Mouse (Mus musculus) frontal cortex, postnatal 14 days (tissue): ENCODE results near the gene Hyou1.
"Not testable (repeated sequence)": the region's sequence is repeated elsewhere in the genome, so short reads cannot be mapped to it uniquely, and the experiment has no call there.

Experiments
- DNase-seq, 2 experiments: peaks; one replicate each; pipeline ENCODE4 v3.0.0; 2022; ENCODE audit warnings: low spot score in 2 of 2

The Hyou1 gene

DNA sequence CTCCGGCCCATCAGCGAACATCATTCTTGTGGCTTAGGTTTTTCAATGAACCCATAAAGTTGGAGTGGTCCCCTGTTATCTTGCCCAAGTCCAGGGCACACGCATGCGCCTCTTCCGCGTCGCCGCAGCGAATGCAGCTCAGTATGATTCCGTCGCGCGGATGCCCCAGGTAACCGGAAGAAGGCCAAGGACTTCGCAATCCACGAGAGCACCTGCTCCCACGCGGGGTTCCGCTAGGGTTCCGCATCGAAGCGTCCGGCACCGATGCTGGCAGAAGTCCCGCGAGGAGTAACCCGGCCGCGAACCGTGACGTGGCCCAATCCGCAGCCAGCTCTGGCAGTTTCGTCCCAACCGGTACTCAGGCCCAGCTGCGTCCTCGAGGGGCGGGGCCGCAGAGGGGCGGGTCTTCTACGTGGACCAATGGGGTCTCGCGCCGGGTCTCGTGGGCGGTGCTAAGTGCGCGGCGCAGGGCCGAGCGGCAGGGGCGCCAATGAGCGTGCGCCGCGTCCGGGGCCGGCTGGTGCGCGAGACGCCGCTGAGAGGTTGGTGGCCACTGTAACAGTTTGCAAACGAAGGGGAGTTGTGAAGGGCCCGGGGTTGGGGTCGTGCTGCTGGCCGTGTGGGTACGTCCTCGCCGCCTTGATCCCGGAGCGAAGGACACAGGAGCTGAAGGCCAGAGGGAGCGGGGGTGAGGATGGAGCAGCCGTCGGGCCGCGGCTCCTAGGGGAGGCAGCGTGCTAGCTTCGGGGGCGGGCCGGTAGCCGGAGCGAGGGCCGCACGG is at the start of gene Hyou1:
Gene Hyou1 (plus strand): TSS at position 437 of the 781 bp plus-strand sequence.
- peak; percentile 98 to 99 for DNase-seq

DNA sequence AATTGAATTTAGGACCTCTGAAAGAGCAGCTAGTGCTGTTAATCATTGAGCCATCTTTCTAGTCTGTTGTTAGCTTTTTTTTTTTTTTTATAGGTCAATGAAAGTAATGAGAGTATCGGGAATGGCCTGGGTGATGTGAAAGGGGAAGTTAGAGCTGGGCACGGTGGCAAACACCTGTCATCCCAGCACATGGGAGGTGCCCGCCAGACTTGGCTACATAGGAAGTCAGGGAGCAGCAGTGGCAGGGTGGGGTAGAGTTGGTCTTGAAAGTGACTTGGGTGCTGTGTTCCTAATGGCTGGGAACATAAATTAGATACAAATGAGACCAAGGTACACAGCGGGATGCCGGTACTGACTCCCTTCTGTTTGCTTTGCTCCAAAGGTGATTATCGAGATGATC is 48.6 kb upstream of the Hyou1 start:
- DNase-seq: no peak

DNA sequence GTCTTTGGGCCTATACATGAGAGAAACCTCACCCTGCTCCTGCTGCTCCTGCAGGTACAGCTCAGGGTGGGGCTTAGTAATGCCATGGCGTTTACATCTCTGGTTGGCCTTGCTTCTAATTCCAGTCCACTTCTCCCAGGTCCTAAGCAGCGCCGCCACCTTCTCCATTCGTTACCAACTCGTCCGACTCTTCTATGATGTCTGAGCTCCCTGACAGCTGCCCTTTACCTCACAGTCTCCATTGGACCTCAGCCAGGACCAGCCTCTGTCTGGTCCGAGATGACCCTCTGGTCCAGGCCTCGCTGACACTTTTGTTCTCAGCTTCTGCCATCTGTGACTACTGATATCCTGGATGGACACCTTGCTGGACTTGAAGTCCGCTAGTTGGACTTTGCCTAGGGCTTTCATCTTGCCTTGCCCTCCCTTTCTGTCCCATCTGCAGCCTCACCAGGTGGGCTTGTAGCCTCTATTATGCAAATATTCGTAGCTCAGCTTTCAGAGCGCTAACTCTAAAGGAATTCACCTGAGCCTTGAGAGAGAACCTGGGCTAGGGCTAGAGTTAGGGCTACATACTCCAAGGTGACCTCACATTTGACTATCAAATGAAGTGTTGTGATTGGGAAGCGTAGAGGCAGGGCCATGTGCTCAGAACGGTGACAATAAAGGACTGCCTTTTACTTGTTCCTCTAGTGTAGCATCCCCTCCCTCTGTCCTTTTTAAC is 46.2 kb upstream of the Hyou1 start:
- DNase-seq: no peak

DNA sequence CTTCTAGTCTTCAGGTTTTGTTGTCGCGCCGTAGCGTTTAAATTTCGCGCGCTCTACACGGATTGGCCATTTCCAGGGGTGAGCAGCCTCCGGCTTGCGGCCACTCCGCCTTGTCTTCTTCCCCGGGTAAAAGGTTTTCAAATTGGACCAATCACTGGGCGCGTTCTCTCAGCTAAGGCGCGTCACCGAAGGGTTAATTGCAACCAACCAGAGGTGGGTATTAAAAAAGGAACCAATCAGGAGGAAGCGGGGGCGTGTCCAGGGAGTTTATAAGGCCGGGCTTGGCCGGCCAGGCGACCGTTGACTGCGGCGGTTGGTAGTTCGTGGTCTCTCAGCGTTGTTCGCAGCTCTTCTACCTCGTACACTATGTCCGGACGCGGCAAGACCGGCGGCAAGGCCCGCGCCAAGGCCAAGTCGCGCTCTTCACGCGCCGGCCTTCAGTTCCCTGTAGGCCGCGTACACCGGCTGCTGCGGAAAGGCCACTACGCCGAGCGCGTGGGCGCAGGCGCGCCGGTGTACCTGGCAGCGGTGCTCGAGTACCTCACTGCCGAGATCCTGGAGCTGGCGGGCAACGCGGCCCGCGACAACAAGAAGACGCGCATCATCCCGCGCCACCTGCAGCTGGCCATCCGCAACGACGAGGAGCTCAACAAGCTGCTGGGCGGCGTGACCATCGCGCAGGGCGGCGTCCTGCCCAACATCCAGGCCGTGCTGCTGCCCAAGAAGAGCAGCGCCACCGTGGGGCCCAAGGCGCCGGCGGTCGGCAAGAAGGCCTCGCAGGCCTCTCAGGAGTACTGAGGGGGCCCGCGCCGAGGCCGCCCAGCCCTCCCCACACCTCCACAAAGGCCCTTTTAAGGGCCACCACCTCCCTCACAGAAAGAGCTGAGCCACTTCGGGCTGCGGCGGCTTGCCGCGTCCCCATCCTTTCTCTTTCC is 44.6 kb upstream of the Hyou1 start, which contains the start of gene H2afx:
Gene H2afx (plus strand): TSS at position 299 of the 935 bp plus-strand sequence.
- DNase-seq: peak; percentile 99

DNA sequence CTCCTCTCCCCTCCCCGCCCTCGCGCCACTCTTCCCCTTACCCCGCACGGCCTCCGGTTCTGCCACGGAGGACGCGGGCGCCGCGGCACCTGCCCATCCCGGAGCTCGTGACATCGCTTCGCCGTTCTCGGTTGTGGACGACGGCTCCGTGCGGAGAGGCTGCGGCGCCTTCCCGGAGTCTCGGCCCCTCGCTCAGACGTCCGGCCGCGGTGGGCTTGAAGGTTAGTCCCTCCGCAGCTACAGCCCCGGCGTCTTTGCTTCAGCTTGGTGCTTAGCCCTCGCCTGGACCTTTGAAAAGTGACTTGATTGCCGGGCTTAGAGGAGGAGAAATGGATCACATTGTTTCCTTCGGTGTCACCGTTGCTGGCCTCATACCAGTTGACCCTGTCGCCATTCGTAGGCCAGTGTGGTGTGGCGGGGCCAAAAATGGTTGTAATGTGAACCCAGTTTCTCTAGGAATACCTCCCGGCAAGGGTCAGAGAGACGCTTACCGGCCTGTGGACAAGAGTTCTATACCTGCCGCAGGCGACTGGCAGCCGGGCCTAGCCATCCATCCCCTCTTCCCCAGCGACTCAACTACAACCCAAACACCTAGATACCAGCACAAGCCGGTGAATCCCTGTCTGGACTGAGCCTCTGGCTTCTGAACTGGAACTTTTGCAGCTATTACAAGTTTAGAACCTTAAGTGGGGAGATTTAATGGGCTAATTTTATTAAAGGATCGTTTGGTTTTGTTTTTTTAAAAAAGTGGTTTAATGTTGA is 43.8 kb upstream of the Hyou1 start:
- no peak for DNase-seq

DNA sequence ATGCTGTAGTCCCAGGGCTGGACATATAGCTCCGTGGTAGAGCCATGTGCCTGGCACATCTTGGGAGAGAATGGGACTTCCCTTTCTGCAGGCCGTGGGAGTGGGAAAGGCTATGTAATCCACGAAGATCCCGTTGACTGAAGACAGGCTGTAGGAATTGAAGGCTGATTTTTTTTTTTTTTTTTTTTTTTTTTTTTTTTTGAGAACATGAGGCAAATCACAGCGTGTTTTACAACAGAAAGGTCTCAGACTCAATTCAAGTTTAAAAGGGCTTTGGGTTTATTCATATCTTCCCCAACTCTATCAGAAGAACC is 43.2 kb upstream of the Hyou1 start:
- no peak for DNase-seq

DNA sequence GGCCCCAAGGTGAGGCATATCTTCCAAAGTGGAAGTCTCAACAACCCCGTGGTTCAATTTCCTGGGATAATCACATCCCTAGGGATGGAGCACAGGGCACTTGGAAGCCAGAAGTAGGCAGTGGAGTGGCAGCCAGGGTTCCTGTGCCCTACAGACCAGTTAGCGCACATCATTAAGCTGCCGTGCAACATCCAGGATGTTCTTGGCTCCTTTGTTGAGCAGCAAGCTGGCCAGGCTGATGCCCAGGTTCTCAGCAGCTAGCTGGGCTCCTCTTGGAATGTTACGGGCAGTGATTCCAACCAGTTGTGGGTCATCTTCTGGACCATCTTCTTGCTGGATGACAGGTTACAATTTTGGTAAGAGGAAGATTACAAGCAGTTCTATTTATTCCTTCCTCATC is 42.8 kb upstream of the Hyou1 start:
- not testable (repeated sequence) for DNase-seq

DNA sequence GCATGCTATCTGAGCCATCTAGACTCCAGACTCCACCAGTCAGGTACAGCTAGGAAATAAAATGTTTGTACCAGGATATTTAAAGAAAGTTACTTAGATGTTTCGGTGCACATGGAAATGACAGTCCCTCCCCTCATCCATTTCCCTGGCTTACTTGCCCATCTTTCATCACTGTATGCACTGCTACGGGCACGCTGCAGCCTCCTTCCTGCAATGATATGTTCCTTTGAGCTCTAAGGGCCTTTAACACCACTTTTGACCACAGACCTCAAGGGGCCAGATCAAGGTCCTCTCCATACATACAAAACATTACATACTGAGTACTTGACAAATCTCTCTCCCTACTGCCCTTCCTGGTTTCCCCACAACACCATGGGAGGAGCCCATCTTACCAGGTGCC is 42.3 kb upstream of the Hyou1 start:
- DNase-seq: no peak

DNA sequence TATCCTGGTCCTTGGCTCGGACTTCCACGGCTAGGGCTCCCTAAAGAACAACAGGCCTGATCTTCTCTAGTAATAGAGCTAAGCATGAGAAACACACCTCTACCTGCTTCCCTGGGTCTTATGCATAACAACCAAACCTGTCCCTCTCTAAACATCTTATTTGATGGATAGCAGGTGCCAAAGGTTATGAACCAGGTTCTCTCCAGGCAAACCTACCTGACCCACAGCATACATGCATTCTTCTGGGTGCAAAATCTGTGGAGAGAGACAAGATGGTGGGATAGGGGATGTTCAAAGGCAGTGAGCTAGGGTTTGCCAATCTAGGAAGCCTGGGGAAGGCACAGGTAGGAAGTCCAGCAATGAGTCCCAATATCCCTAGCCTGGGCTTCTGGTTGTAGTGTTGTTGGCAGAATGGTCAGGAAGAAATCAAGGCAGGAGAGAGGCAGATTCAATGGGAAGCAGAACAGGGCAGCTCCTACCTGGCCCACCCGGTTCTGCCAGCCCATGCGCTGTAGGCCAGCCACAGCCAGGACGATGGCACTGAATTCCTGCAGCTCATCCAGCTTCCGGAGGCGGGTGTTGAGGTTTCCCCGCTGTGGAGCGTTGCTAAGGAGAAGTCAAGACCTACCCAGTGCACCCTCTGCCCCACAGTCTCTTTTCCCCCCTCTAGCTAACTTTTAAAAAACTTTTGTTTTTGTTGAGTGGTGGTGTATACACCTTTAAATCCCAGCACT is 41.7 kb upstream of the Hyou1 start:
- no peak for DNase-seq

DNA sequence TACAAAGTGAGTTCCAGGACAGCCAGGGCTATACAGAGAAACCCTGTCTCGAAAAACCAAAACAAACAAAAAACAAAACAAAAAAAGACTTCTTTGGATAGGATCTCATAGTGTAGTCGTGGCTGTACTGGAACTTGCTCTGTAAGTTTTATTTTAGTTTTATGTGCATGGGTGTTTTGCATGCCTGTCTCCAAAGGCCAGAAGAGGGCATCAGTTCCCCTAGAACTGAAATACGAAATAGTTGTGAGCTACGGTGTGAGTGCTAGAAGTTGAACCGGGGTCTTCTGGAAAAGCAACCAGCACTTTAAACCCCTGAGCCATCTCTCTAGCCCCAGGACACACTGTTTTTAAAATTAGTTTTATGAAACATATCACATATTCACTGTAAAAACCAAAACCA is 40.7 kb upstream of the Hyou1 start:
- DNase-seq: no peak

DNA sequence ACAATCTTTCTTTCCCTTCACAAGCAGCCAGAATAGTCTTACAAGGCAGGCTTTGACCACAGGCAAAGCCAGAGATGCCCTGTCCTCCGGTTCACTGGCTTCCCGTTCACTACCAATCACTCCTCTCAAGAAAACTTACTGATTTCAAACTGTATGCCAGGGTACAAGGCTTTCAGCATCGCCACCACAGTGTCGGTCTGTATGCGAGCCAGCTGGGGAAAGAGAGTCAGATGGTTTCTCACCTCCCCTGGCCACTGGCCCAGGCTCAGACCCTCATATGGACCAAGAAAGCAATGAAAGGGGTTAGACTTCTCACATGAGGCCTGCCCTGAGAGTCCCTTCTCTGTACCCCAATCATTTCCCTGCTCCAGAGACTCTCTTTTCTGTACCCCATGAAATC is 37.8 kb upstream of the Hyou1 start:
- DNase-seq: no peak

DNA sequence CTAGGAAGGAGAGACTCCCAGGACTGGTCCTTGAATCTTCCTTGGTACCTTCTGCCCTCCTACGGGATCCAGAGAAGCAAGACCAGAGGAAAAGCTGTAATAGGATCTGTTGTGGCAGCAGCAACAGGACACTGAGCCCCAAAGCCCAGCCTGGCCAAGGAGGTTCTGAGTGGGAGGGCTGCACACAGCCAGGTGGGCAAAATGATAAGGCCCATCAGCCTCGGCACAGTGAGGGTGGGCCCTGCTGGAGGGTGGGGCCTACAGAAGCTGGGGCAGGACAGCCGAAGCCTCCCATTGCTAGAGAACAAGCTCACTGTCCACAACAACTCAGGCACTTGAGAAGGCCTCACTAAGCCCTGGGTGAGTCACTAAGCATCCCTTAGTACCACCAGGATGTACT is 37.1 kb upstream of the Hyou1 start:
- DNase-seq: no peak

DNA sequence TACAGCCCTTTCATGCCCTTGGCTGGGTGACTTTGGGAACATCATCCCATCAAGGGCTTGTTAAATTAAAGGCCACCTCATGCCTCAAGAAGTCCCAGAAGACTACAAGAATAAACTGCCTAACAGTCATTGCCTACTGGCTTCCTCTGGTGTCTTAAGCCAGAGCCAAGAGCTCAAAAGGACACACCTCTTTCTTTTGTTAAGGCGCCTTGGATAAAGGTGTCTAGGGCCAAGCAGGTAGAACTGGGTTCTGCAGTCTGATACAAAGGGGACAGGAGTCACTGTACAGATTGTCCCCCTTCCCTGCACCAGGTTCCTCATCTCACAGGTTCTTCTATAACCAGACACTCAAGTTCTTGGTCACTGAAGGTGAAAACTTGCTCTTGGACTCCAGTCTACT is 36.7 kb upstream of the Hyou1 start:
- no peak for DNase-seq

DNA sequence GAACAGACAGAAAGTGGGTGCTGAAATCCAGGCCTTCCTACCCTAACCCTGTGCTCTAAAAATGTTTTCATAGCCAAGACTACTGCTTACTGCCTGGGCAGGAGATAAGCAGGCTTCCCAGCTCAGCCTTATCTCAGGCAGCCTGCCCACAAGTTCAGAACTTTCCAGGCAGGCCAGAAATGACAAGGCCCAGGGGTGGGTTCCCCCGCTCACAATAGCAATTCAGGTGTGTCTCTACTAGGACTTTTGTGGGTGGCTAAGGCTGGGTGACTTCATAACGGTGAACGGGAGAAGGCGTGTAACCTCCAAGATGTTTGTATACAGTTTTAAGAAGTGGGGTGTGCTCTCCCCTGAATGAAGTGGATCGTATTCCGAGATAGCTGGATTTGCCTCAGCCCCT is 36.0 kb upstream of the Hyou1 start:
- DNase-seq: no peak

DNA sequence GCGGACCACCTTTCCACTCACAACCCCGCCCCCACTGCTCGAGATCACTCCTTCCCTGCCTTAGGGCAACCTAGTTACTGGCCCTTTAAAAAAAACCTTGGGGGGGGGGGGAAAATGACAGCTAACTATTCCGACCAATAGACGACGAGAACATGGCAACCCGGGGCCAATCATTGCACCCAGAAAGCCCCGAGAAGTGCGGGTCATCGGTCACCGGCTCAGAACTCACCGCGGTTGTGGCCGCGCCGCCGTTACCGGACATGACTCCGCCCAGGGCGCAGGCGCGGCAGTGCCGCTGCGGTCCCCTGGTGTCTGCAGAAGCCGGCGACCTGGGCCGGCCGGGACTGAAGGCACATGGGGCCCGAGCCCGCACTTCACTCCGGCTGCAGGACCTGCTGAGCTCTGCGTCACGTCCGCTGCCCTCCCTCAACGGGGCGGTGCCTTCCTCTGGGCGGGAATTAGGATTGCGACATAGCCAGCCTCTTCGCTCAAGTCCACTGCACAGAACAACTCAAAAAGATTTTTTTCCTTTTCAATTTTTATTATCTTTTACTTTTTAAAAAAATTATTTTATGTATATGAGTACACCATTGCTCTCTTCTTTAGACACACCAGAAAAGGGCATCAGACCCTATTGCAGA is 35.4 kb upstream of the Hyou1 start, which contains the start of gene Hmbs:
Gene Hmbs (minus strand): TSS at position 448 of the 641 bp plus-strand sequence.
- peak; percentile 78 to 84 for DNase-seq

DNA sequence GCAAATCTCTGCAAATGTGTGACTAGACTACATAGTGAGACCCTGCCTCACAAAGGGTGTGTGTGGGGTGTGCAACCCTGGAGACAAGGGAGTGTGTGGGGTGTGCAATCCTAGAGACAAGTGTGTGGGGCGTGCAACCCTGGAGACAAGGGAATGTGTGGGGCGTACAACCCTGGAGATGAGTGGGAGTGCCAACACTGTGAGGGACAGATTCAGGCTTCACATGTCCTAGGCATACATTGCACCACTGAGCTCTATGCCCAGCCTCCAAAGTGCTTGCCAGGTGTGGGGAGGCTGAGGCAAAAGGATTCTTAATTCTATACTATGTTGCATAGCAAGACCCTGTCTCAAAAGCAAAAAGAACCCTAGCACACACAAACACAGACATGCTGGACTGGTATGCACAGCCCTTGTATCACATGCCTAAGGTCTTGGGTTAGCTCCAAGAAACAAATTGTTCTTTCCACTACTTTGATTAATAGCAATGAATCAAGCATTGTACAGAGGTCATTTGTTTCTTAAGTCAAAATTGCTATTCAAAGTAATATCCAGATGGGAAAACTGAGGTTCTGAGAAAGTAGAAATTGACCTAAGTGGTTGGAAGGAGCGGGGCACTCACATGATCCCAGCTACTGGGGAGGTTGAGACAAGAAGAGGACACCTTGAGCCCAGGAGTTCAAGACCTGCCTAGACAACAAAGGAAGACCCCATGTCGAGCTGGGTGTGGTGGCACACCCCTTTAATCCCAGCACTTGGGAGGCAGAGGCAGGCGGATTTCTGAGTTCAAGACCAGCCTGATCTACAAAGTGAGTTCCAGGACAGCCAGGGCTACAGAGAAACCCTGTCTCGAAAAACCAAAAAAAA is 33.5 kb upstream of the Hyou1 start:
- DNase-seq: no peak

DNA sequence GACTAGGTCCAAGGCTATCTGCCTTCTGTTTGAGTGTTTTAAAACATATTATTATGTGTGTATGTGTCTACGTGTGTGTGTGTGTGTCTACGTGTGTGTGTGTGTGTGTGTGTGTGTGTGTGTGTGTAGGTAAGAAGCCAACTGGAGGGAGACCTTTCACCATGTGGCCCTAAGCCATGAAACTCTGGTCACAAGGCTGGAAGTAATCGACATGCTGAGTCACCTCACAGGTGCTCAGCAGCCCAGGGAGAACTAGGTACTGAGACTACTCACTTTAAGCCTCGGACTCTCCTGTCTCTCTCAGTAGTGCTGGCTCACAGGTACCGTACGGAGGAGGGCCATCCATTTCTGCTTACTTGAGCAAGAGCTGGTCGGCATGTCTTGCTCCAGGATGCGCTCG is 32.1 kb upstream of the Hyou1 start:
- DNase-seq: no peak

DNA sequence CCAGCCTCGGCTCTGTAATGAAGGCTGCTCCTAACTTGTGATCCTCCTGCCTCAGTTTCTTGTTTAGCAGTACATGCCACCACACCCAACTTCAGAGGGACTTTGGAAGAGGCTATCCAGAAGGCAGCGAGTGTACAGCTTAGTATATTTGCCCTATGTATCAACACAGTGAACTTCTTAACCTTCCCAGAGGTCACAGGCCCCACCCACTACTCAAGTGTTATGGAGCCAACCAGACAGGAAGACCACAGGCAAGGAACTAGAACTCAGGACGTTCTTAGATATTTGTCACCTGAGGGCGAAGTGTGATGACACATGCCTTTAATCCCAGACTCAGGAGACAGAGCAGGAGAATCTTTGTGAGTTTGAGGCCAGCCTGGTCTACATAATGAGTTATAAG is 31.7 kb upstream of the Hyou1 start:
- DNase-seq: no peak

DNA sequence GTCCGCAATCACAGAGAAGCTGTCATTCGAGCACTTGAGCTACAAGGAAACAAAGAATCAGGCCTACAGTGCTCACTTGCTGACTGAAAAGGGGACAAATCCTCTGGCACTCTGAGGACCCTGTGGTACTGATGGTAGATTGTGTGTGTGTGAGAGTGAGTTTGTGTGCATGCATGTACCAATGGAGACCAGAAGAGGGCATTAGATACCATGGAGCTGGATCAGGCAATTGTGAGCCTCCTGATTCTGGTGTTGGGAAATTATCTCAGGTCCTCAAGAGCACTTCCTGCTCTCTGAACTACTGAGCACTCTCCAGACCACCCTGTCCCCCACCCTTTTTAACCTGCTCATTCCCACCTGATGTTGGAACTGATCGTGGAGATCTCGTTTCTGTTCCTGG is 30.7 kb upstream of the Hyou1 start:
- DNase-seq: no peak
